Mouse (Mus musculus): Measurements from ENCODE around the gene Wdr92.

DNA sequence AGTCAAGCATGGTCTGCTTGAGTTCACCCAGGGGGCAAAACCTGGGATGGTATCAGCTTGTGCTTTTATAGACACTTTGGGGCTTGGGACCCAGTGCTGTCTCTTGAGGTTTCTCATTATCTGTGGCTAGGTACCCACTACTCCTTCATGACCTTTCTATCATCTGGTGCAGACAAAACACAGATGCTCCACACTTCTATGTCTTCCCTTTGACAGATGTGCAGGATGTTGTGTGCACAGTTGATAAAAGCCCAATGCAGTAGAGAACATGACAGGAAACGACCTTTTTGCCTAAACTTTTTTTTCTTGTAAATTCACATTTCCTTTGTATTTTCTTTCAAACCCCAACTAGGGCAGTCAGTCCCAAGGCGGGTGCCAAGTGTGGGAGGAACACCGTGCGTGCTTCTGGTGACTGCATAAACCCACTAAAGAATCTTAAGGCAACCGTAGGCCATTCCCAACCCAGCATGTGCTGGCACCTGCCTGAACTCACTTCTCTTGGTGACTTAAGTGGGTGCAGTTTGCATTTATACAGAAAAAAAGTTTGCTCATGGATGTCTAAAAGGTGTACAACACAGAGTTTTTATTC is 54.6 kb downstream of the Wdr92 start:
- TF ChIP-seq EP300 (IDR thresholded peaks at IDR 0.05; ENCODE audit: low read depth) (0 out of 2 replicates have a peak, but pooled peaks have one; percentile 26), CTCF (IDR thresholded peaks at IDR 0.05; ENCODE audit: low read depth) (no peak)
